Mouse (Mus musculus): ENCODE measurements around the gene Ifi27l2b. TPM values are rescaled to one million over a fixed set of nuclear protein-coding genes. Genes with fewer than 3 reads are reported as not detected.
"Not testable (repeated sequence)": the region's sequence is repeated elsewhere in the genome, so short reads cannot be mapped to it uniquely, and the experiment has no call there.

The Ifi27l2b gene
- total RNA-seq, 1 experiment from 2014 or later = not detected

GRCm38 (mm10) chr12:103453361-103453760 is 3.7 kb downstream of the Ifi27l2b start:
- ATAC-seq (replicated peaks in 1 of 2; ENCODE audit: insufficient read depth in 1 of 2, low FRiP score in 2 of 2, low TSS enrichment in 1 of 2, low read depth in 1 of 2, poor library complexity in 2 of 2, severe bottlenecking in 2 of 2) = no peak

- ATAC-seq (replicated peaks in 1 of 2; ENCODE audit: insufficient read depth in 1 of 2, low FRiP score in 2 of 2, low TSS enrichment in 1 of 2, low read depth in 1 of 2, poor library complexity in 2 of 2, severe bottlenecking in 2 of 2) = no peak
Observed at GRCm38 (mm10) chr12:103445060-103445459, 12.0 kb downstream of the Ifi27l2b start.

GRCm38 (mm10) chr12:103444261-103444660 is 12.8 kb downstream of the Ifi27l2b start:
- ATAC-seq (replicated peaks in 1 of 2; ENCODE audit: insufficient read depth in 1 of 2, low FRiP score in 2 of 2, low TSS enrichment in 1 of 2, low read depth in 1 of 2, poor library complexity in 2 of 2, severe bottlenecking in 2 of 2) = not testable (repeated sequence)

GRCm38 (mm10) chr12:103443524-103443923 is 13.5 kb downstream of the Ifi27l2b start, which contains the start of gene Ifi27l2a:
Ifi27l2a (minus strand) TSS chr12:103443680.
- ATAC-seq (replicated peaks in 1 of 2; ENCODE audit: insufficient read depth in 1 of 2, low FRiP score in 2 of 2, low TSS enrichment in 1 of 2, low read depth in 1 of 2, poor library complexity in 2 of 2, severe bottlenecking in 2 of 2) = peak; percentile 79 to 84

GRCm38 (mm10) chr12:103437601-103438000 is 19.4 kb downstream of the Ifi27l2b start:
- ATAC-seq (replicated peaks in 1 of 2; ENCODE audit: insufficient read depth in 1 of 2, low FRiP score in 2 of 2, low TSS enrichment in 1 of 2, low read depth in 1 of 2, poor library complexity in 2 of 2, severe bottlenecking in 2 of 2) = no peak

GRCm38 (mm10) chr12:103434861-103435260 is 22.2 kb downstream of the Ifi27l2b start:
- ATAC-seq (replicated peaks in 1 of 2; ENCODE audit: insufficient read depth in 1 of 2, low FRiP score in 2 of 2, low TSS enrichment in 1 of 2, low read depth in 1 of 2, poor library complexity in 2 of 2, severe bottlenecking in 2 of 2) = no peak

GRCm38 (mm10) chr12:103433986-103434731 is 22.9 kb downstream of the Ifi27l2b start, which contains the start of gene Ifi27:
Ifi27 (plus strand) TSS chr12:103434211.
- peak; percentile 92 to 95 for ATAC-seq (replicated peaks in 1 of 2; ENCODE audit: insufficient read depth in 1 of 2, low FRiP score in 2 of 2, low TSS enrichment in 1 of 2, low read depth in 1 of 2, poor library complexity in 2 of 2, severe bottlenecking in 2 of 2)

GRCm38 (mm10) chr12:103433430-103433829 is 23.6 kb downstream of the Ifi27l2b start:
- no peak for ATAC-seq (replicated peaks in 1 of 2; ENCODE audit: insufficient read depth in 1 of 2, low FRiP score in 2 of 2, low TSS enrichment in 1 of 2, low read depth in 1 of 2, poor library complexity in 2 of 2, severe bottlenecking in 2 of 2)

GRCm38 (mm10) chr12:103426710-103427109 is 30.3 kb downstream of the Ifi27l2b start:
- no peak for ATAC-seq (replicated peaks in 1 of 2; ENCODE audit: insufficient read depth in 1 of 2, low FRiP score in 2 of 2, low TSS enrichment in 1 of 2, low read depth in 1 of 2, poor library complexity in 2 of 2, severe bottlenecking in 2 of 2)

- peak; percentile 100 for ATAC-seq (replicated peaks in 1 of 2; ENCODE audit: insufficient read depth in 1 of 2, low FRiP score in 2 of 2, low TSS enrichment in 1 of 2, low read depth in 1 of 2, poor library complexity in 2 of 2, severe bottlenecking in 2 of 2)
Observed at GRCm38 (mm10) chr12:103425729-103426470, 31.1 kb downstream of the Ifi27l2b start, which contains the start of gene Ddx24. Ddx24 (minus strand) TSS chr12:103425830.

GRCm38 (mm10) chr12:103425016-103425728 is 31.9 kb downstream of the Ifi27l2b start:
- ATAC-seq (replicated peaks in 1 of 2; ENCODE audit: insufficient read depth in 1 of 2, low FRiP score in 2 of 2, low TSS enrichment in 1 of 2, low read depth in 1 of 2, poor library complexity in 2 of 2, severe bottlenecking in 2 of 2) = peak in 1 of 2 experiments; percentile 18; a peak in 2 of 4 replicates

- no peak for ATAC-seq (replicated peaks in 1 of 2; ENCODE audit: insufficient read depth in 1 of 2, low FRiP score in 2 of 2, low TSS enrichment in 1 of 2, low read depth in 1 of 2, poor library complexity in 2 of 2, severe bottlenecking in 2 of 2)
Observed at GRCm38 (mm10) chr12:103408144-103408543, 48.9 kb downstream of the Ifi27l2b start.

GRCm38 (mm10) chr12:103407720-103408119 is 49.3 kb downstream of the Ifi27l2b start, which contains the start of gene 9330161L09Rik:
9330161L09Rik (minus strand) TSS chr12:103407820.
- ATAC-seq (replicated peaks in 1 of 2; ENCODE audit: insufficient read depth in 1 of 2, low FRiP score in 2 of 2, low TSS enrichment in 1 of 2, low read depth in 1 of 2, poor library complexity in 2 of 2, severe bottlenecking in 2 of 2) = no peak

- ATAC-seq (replicated peaks in 1 of 2; ENCODE audit: insufficient read depth in 1 of 2, low FRiP score in 2 of 2, low TSS enrichment in 1 of 2, low read depth in 1 of 2, poor library complexity in 2 of 2, severe bottlenecking in 2 of 2) = no peak
Observed at GRCm38 (mm10) chr12:103404131-103404530, 52.9 kb downstream of the Ifi27l2b start.

Data from hematopoietic stem cell, adult 5-6 weeks (primary cell).